Mouse (Mus musculus): ENCODE data around the gene Ints6.

Ints6 gene

GRCm38 (mm10) chr14:62761036-62761881 is at the start of gene Ints6:
Gene Ints6 (minus strand): TSS chr14:62761169.
- peak; percentile 100 for DNase-seq (ENCODE audit: low spot score)

DNA sequence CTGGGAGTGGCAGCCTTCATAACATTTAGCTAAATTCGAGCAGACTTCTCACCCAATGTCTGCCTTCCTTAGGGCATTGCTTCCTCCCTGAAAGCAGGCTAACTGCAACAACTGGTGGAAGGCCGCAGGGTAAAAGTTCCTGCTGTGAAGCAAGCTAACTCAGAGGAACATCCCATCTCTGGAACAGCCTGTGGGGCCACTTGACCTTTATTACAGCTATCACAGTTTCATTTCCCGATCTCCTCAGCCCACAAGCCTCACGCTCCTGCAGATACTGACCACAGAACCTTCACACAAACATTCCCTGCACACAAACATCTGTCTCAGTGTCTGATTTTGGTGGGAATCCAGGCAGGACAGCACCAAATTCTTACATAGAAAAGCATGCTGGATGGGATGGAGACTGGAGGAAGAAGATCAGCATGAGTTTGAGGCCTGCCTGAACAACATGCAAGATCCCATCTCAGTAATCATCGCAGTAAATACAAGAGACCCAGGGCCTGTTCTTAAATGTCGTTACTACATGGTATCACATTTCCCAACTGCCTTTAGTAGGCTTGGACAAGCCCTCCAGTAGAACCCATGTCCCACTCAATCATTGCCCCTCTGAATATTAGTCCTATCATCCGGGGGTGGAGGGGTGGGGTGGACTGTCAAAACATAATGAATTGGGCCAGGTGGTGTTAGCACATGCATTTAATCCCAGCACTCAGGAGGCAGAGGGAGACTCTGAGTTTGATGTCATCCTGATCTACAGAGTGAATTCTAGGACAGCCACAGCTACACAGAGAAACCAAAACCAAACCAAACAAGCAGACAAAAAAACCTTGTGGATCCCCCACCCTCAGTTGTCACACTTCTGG is 47.9 kb upstream of the Ints6 start:
- no peak for DNase-seq (ENCODE audit: low spot score)

- no peak for DNase-seq (ENCODE audit: low spot score)
These were observed 46.0 kb upstream of the Ints6 start for GRCm38 (mm10) chr14:62806921-62807320.

- DNase-seq (ENCODE audit: low spot score): no peak
These were observed 42.2 kb upstream of the Ints6 start for GRCm38 (mm10) chr14:62803204-62803603.

DNA sequence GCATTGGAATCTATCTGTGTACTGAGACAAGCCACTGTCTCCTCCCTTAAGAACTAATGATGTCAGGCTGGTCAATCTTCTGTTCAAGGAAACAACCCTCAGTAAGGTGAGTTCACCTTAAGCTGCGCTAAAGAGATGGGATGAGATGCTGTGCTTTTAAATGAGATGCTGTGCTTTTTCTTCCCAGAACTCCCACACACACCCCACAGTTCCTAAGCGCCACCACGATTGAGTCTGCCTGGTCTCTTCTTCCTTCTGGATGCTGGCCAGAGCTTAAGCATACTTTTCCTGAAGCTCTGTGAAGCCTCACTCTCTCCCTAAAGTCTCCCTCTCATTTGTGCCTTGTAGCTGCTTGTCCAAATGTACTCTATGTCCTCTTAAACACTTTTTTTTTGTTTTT is 39.8 kb upstream of the Ints6 start:
- no peak for DNase-seq (ENCODE audit: low spot score)

DNA sequence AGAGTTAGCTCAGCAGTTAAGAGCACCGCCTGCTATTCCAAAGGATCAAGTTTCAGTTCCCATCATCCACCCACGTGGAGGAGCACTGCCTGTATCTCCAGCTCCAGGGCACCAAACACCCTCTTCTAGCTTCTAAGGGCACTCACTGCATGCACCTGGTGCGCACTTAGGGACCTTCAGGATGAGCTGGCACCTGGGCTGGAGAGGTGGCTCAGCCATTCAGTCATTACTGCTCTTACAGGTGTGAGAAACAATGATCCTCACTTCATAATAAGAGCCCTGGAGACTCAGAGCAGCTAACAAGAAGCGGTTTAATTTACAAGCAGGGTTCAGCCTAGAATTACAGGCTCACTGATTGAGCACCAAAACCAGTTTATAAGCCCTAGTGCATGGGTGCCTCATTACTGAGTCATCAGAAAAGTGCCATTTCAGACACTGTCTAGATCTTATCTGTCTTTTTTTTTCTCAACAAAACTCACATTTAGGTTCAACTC is 37.7 kb upstream of the Ints6 start:
- no peak for DNase-seq (ENCODE audit: low spot score)

GRCm38 (mm10) chr14:62795719-62796118 is 34.8 kb upstream of the Ints6 start:
- no peak for DNase-seq (ENCODE audit: low spot score)

DNA sequence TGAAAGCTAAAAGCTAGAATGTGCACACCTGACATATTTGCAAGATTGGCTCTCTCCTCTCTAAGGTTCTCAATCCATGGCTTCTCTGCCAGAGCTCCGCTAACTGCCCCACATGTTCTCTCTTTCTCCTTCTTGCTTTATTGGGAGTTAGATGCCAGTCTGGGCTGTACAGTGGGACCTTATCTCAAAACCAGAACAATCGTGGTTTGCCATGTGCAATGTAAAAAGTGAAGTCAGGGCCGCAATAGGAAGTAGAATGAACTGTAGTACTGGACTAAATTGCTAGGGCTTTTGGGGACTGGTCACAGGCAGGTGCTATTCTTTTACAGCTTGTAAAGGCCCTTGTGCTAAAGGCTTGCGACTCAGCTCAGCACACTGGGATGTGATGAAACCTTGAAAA is 28.3 kb upstream of the Ints6 start:
- DNase-seq (ENCODE audit: low spot score): no peak

DNA sequence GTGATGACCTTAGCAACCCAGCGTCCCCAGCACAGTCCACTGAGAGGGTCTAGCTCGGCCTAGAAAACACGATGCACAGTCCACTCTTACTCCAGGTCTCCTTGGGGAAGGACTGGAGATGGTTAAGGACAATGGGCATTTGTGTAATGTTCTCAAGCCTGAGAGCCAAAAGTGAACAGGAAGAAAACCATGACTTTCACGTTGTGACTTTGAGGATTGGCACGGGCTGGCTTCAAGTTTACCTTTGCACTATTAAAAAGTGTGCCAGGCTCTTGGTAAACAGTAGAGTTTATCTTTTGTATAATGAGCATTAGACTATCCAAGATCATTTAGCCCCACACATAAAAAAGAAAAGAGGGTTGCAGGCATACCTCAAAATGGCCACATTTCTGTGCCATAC is 22.0 kb upstream of the Ints6 start:
- no peak for DNase-seq (ENCODE audit: low spot score)

DNA sequence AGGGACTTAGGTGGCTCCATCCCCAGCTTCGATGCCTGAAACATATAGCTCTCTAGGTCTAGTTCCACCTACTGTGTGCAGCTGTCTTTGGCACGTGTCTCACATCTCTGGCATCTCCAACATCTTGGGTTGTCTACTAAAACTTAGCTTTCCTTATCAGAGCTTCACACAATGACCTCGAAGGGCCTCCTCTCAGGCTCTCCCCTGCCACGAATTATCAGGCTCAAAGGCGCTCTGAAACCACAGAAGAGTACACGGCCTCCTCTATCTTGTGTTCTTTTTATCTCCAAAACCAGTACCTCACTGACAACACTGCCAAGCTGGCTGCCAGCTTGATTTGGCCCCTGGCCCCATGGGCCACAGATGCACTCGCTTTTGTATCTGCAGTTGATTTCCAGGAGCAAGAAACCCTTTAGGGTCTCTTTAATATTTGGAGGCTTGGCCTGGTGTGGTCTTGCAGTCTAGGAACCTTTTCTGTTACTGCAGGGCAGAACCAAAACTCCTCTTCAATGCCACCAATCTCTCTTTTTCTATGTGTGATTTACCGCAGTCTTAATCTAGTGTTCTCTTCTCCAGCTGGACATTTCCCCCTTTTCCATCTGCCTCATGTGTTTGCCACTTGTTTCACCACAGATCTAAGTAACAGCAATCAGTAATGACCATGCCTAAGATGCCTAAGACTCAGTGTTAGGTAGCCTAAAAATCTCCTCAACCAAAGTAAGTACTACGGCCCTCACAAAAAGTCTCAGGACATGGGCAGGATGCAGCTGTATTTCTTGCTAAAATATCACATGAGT is 19.7 kb upstream of the Ints6 start:
- DNase-seq (ENCODE audit: low spot score): peak; percentile 50

DNA sequence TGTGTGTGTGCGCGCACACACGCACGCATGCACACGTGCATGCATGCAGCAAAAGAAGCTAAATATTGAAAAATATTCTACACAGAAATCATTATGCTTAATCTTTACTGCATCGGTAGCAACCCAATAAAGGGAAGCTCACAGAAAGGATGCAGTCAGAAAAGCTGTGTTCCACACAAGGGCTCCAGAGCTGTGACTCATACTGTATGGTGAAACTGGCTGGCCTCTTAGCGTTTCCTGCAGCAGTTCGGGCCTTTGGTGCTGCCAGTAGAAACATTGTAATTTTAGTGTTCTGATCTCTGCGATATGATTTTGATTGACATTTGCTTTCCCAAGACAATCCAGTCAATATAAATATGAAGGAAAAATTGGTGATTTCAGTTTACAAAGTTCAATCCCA is 17.1 kb upstream of the Ints6 start:
- DNase-seq (ENCODE audit: low spot score): no peak

GRCm38 (mm10) chr14:62775034-62775433 is 14.1 kb upstream of the Ints6 start:
- no peak for DNase-seq (ENCODE audit: low spot score)

DNA sequence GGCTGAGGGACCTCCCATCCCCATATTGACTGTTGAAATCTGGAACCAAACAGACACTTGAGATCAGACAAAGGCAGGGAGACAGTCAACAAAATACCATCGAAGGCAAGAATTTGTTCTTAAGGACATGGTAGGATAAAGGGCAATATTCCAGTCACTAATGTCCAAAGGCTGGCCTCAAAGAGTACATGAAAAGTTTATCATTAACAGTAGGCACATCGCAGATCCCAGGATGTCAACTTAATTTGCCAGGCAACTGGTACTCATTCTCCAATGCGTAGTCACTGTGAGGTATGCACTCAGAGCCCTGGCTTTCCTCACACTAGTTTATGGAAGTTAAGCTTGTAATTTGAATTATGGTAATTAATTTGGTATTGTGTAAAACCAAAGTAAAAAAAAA is 13.3 kb upstream of the Ints6 start:
- DNase-seq (ENCODE audit: low spot score): no peak

DNA sequence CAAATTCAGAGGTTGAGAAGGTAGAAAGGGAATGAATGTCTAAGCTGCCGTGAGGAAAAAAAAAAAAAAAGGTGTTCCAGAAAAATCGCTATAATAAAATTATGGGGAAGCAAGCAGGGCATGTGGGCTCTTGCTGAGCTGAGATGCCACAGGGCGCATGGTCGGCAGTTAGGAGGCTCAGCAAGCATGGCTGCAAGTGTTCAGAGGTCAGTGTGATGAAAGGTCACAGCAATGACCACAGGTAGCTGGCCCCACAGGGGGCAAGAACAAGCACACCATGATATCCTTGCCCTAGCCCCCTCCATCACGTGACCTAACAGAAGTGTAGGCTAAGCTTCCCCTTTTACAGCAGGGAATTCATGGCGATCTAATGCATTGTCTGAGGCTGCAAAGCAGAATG is 12.8 kb upstream of the Ints6 start:
- DNase-seq (ENCODE audit: low spot score): no peak

DNA sequence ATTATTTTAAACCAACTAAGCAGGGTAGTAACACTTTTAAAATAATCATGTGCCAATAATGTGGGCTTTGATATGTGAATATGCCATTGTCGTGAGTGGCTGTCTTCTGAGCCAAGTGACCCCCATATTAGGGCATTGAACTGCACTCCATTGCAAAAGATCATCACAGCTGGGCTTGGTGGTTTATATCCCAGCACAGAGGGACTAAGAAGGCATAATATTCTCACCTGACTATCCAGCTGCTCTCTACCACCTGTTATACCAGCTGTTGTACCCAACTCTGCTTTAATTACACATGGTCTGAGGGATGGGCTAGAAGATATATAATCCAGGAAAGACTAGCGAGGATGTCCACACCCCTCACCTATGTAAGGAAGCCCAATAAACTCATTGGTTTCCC is 4.4 kb upstream of the Ints6 start:
- DNase-seq (ENCODE audit: low spot score): no peak

DNA sequence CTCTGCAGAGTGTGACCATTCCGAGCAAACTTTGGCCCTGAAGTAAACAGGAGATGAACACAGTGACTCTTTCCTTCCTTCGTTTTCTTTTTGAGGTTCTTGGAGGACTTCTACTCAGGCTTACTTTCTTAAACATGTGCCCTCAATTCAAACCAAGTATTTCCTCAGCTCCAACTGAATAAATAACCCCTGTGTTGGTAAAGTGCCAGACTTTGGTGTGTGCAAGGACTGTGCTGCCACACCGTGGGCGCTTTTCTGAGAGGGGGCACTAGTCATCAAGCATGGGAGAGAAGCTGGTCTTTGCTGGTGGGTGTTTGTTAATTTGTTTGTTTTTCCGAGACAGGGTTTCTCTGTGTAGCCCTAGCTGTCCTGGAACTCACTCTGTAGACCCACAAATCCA is 3.4 kb upstream of the Ints6 start:
- DNase-seq (ENCODE audit: low spot score): no peak

DNA sequence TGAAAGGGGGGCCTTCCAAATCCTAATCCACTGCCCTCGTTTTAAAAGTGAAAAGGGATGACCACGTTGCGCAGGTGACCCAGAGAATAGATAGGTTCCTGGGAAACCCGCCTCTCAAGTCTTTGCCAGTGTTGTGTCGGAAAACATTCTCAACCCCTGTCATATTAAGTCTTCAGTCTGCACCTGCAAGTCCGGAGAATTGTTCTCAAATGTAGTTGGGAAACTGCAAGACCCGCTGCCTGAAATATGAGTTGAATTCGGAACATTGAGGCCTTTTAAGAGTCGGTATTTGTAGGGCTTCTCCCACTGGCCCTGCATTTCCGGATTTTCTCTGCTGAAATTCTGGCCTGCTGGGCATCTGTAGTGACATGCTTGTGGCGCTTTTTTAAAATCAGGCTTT is 974 bp upstream of the Ints6 start:
- no peak for DNase-seq (ENCODE audit: low spot score)

- DNase-seq (ENCODE audit: low spot score): peak; percentile 76
These were observed 491 bp downstream of the Ints6 start for GRCm38 (mm10) chr14:62760321-62761035.

DNA sequence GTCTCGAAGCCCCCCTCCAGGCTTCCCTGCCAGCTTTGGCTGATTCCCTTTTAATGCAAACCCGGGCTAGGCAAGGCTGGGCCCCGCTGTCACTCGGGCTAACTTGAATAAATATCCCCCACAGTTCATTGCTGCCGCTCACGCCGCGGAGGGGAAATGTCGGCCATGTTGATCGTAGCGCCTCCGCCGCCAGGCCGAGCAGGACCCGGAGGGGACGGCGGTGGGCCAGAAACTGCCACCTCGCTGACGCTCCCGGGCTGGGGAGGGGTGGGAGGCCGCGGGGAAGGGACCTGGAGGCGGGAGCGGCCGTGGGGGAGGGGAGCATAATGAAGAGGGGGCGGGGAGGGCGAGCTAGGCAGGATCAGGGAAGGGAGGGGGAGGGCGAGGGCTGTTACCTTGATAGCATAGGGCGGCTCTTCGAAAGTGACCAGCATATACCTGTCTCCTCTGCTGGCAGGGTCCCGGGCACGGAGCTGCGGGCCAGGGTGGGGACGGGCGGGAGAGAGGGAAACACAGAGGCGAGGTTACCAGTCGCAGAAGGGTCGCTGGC is 1.1 kb downstream of the Ints6 start:
- DNase-seq (ENCODE audit: low spot score): peak; percentile 78

GRCm38 (mm10) chr14:62758714-62759113 is 2.3 kb downstream of the Ints6 start:
- no peak for DNase-seq (ENCODE audit: low spot score)

GRCm38 (mm10) chr14:62755095-62755640 is 5.8 kb downstream of the Ints6 start:
- no peak for DNase-seq (ENCODE audit: low spot score)
